Mouse (Mus musculus): ENCODE measurements around the gene Tmem208. TPM values are rescaled to one million over a fixed set of nuclear protein-coding genes. Genes with fewer than 3 reads are reported as not detected.

Tmem208 gene
- polyA plus RNA-seq, 1 experiment, result 194 TPM

GRCm38 (mm10) chr8:105359646-105360045, 33.5 kb downstream of the Tmem208 start:
- H3K4me3 ChIP-seq (ENCODE audit: control insufficient read depth, insufficient read depth, low read length), result no peak overlapping the region
- H3K27ac ChIP-seq (ENCODE audit: control insufficient read depth, insufficient read depth, low read length), result no peak overlapping the region
- no peak for DNase-seq
- no peak for TF ChIP-seq POLR2A (IDR thresholded peaks at IDR 0.05; ENCODE audit: control insufficient read depth, extremely low read depth, insufficient read depth, low read length, poor library complexity)
- no peak for TF ChIP-seq CTCF (IDR thresholded peaks at IDR 0.05; ENCODE audit: borderline replicate concordance, control insufficient read depth, extremely low read depth, insufficient read depth, low read length, poor library complexity)
- no peaks in the 10 kb centered on the region for H3K36me3 ChIP-seq (ENCODE audit: control insufficient read depth, insufficient read depth, low read length)
- H3K27me3 ChIP-seq (ENCODE audit: control insufficient read depth, insufficient read depth, low read length), result no peaks in the 10 kb centered on the region
- H3K4me1 ChIP-seq (replicated peaks; ENCODE audit: control insufficient read depth, insufficient read depth, low read length), result peaks cover 11% of the 10 kb centered on the region
- 74% methylated on average over 4 of the region's 4 CpGs for WGBS

DNA sequence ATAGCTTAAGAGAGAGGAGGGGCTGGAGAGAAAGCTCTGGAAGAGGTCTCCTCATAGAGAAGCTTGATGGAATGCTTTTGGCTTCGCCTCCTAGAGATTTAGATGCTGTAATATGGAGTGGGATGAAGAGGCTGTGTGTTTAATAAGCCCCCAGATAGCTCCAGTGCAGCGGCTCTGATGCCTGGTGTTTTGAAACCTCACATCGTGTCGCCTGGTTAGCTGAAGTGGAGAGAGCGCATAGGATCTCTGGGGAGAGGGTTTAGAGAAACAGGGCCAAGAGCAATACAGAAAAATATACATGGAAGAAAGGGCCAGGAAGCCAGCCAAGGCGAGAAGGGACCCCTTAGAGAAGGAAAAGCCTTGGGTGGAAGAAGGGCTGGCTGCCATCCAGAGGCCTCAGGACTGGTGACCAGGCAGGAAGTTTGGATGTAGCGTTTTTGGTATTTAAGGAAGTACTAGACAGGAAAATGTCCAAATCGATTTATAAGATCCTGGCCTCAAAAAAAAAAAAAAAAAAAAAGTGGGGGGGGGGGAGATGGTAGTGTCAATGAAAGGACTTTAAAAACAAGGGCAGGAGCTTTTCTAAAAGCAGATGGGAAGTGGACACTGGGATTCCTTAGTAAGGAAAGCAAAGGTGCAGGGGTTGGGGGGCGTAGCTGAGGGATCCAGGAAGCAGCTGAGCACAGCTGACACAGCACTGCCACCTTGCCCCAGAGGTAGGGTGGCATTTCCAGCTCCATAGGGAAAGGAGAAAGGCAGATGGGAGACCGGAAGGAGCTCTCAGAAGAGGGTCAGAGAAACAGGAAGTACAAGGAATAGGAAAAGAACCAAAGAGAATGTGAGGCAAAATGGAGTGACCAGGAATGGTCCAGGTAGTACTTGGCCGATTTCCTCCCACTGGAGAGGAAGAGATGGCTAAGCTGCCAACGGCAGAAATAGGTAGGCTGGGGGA, 35.9 kb downstream of the Tmem208 start:
- Histone ChIP-seq H3K27ac (ENCODE audit: control insufficient read depth, insufficient read depth, low read length) (no peak overlapping the region), H3K27me3 (ENCODE audit: control insufficient read depth, insufficient read depth, low read length) (no peaks in the 10 kb centered on the region), H3K36me3 (ENCODE audit: control insufficient read depth, insufficient read depth, low read length) (no peaks in the 10 kb centered on the region), H3K4me1 (replicated peaks; ENCODE audit: control insufficient read depth, insufficient read depth, low read length) (no peaks in the 10 kb centered on the region), H3K4me3 (ENCODE audit: control insufficient read depth, insufficient read depth, low read length) (no peak overlapping the region)
- DNase-seq, result no peak
- 72% methylated on average over 12 of the region's 12 CpGs for WGBS
- TF ChIP-seq POLR2A (IDR thresholded peaks at IDR 0.05; ENCODE audit: control insufficient read depth, extremely low read depth, insufficient read depth, low read length, poor library complexity) (no peak), CTCF (IDR thresholded peaks at IDR 0.05; ENCODE audit: borderline replicate concordance, control insufficient read depth, extremely low read depth, insufficient read depth, low read length, poor library complexity) (no peak)

DNA sequence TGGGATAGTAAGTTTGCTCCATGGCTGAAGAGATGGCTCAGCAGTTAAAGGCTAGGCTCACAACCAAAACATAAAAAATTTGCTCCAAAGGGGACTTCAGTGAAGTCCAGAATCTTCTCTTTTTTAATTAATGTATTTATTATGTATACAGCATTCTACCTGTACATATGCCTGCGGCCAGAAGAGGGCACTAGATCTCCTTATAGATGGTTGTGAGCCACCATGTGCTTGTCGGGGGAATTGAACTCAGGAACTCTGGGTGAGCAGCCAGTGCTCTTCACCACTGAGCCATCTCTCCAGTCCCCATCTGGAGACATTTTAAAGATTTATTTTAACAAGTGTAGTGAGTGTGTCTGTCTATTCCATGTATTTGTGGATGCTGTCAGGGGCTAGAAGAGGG, 41.0 kb downstream of the Tmem208 start:
- Histone ChIP-seq H3K36me3 (ENCODE audit: control insufficient read depth, insufficient read depth, low read length) (no peaks in the 10 kb centered on the region), H3K27me3 (ENCODE audit: control insufficient read depth, insufficient read depth, low read length) (no peaks in the 10 kb centered on the region), H3K27ac (ENCODE audit: control insufficient read depth, insufficient read depth, low read length) (no peak overlapping the region), H3K4me1 (replicated peaks; ENCODE audit: control insufficient read depth, insufficient read depth, low read length) (no peaks in the 10 kb centered on the region), H3K4me3 (ENCODE audit: control insufficient read depth, insufficient read depth, low read length) (no peak overlapping the region)
- 62% methylated on average over 2 of the region's 2 CpGs for WGBS
- peak; percentile 22 for DNase-seq
- TF ChIP-seq CTCF (IDR thresholded peaks at IDR 0.05; ENCODE audit: borderline replicate concordance, control insufficient read depth, extremely low read depth, insufficient read depth, low read length, poor library complexity) (no peak), POLR2A (IDR thresholded peaks at IDR 0.05; ENCODE audit: control insufficient read depth, extremely low read depth, insufficient read depth, low read length, poor library complexity) (no peak)

- 89% methylated on average over 9 of the region's 9 CpGs for WGBS
- Histone ChIP-seq H3K27me3 (ENCODE audit: control insufficient read depth, insufficient read depth, low read length) (no peaks in the 10 kb centered on the region), H3K27ac (ENCODE audit: control insufficient read depth, insufficient read depth, low read length) (no peak overlapping the region), H3K4me3 (ENCODE audit: control insufficient read depth, insufficient read depth, low read length) (no peak overlapping the region), H3K36me3 (ENCODE audit: control insufficient read depth, insufficient read depth, low read length) (no peaks in the 10 kb centered on the region), H3K4me1 (replicated peaks; ENCODE audit: control insufficient read depth, insufficient read depth, low read length) (no peaks in the 10 kb centered on the region)
- no peak for DNase-seq
- TF ChIP-seq CTCF (IDR thresholded peaks at IDR 0.05; ENCODE audit: borderline replicate concordance, control insufficient read depth, extremely low read depth, insufficient read depth, low read length, poor library complexity) (no peak), POLR2A (IDR thresholded peaks at IDR 0.05; ENCODE audit: control insufficient read depth, extremely low read depth, insufficient read depth, low read length, poor library complexity) (no peak)
These were observed 46.3 kb downstream of the Tmem208 start for GRCm38 (mm10) chr8:105372473-105372872.

DNA sequence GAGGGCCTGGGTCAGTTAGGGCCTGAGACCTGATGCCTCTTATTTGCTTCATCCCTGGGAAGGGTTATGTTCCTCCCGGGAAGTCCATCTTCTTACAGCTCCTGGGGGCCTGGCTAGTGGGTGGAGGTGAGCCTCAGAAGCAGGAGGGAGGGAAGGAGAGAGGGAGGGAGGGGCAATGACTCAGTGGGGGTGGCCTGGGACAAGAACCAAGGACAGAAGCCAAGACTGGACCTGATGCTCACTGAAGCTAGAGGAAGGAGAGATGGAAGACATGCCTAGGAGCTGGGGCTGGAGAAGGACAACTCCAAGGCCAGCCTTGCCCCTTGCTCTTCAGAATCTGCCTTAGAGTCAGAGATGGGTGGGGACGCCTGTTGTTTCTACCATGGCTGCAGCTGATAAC, 46.9 kb downstream of the Tmem208 start, which contains the start of gene Plekhg4:
Plekhg4 (plus strand) TSS at position 243 of the 400 bp plus-strand sequence.
- TF ChIP-seq POLR2A (IDR thresholded peaks at IDR 0.05; ENCODE audit: control insufficient read depth, extremely low read depth, insufficient read depth, low read length, poor library complexity) (no peak), CTCF (IDR thresholded peaks at IDR 0.05; ENCODE audit: borderline replicate concordance, control insufficient read depth, extremely low read depth, insufficient read depth, low read length, poor library complexity) (no peak)
- 77% methylated on average over 2 of the region's 2 CpGs for WGBS
- DNase-seq, result no peak
- H3K36me3 ChIP-seq (ENCODE audit: control insufficient read depth, insufficient read depth, low read length), result no peaks in the 10 kb centered on the region
- H3K27ac ChIP-seq (ENCODE audit: control insufficient read depth, insufficient read depth, low read length), result no peak within 1 kb of the TSS
- H3K27me3 ChIP-seq (ENCODE audit: control insufficient read depth, insufficient read depth, low read length), result no peaks in the 10 kb centered on the region
- no peak within 1 kb of the TSS for H3K4me3 ChIP-seq (ENCODE audit: control insufficient read depth, insufficient read depth, low read length)
- H3K4me1 ChIP-seq (replicated peaks; ENCODE audit: control insufficient read depth, insufficient read depth, low read length), result no peaks in the 10 kb centered on the region

- no peak for TF ChIP-seq CTCF (IDR thresholded peaks at IDR 0.05; ENCODE audit: borderline replicate concordance, control insufficient read depth, extremely low read depth, insufficient read depth, low read length, poor library complexity)
- no peak for TF ChIP-seq POLR2A (IDR thresholded peaks at IDR 0.05; ENCODE audit: control insufficient read depth, extremely low read depth, insufficient read depth, low read length, poor library complexity)
These were observed 48.4 kb downstream of the Tmem208 start for GRCm38 (mm10) chr8:105374513-105374966.

More at GRCm38 (mm10) chr8:105374513-105374966, 48.4 kb downstream of the Tmem208 start:
- Histone ChIP-seq H3K36me3 (ENCODE audit: control insufficient read depth, insufficient read depth, low read length) (no peaks in the 10 kb centered on the region), H3K4me3 (ENCODE audit: control insufficient read depth, insufficient read depth, low read length) (no peak overlapping the region), H3K27ac (ENCODE audit: control insufficient read depth, insufficient read depth, low read length) (no peak overlapping the region), H3K27me3 (ENCODE audit: control insufficient read depth, insufficient read depth, low read length) (no peaks in the 10 kb centered on the region), H3K4me1 (replicated peaks; ENCODE audit: control insufficient read depth, insufficient read depth, low read length) (no peaks in the 10 kb centered on the region)
- 65% methylated on average over 33 of the region's 33 CpGs for WGBS
- DNase-seq, result no peak

Data from thymus, adult 2 months (tissue).